Mouse (Mus musculus) embryonic facial prominence, embryonic 11.5 days (tissue): Measurements from ENCODE around the gene Sptan1. TPM values are rescaled to one million over a fixed set of nuclear protein-coding genes. Genes with fewer than 3 reads are reported as not detected.

Experiments used
- ATAC-seq: fragments of 200-750 bp; cut with Nextera tagmentation; replicated peaks from 2 replicates; pipeline ENCODE4 v1.8.0; 2017; ENCODE audit warnings: low read depth; ENCODE audit not compliant: insufficient number of reproducible peaks, low FRiP score, low TSS enrichment
- DNase-seq: peaks from one replicate; pipeline ENCODE4 v3.0.0-alpha.2; 2015; ENCODE audit warnings: low spot score
- H3K27ac ChIP-seq: fragments of 300-500 bp; sonication (generic); replicated peaks from 2 replicates; pipeline ENCODE4 v1.5.1; 2014; ENCODE audit warnings: mild to moderate bottlenecking, low read depth, low read length, control low read depth
- H3K27me3 ChIP-seq: fragments of 300-500 bp; sonication (generic); 2 replicates; pipeline ENCODE4 v1.6.1; 2014; ENCODE audit warnings: mild to moderate bottlenecking, low read length, moderate library complexity, mixed read lengths; ENCODE audit not compliant: control insufficient read depth, insufficient read depth
- H3K36me3 ChIP-seq: fragments of 300-500 bp; sonication (generic); replicated peaks from 2 replicates; pipeline ENCODE4 v1.6.1; 2014; ENCODE audit warnings: low read depth, mild to moderate bottlenecking, low read length, moderate library complexity, mixed read lengths; ENCODE audit not compliant: control insufficient read depth, insufficient read depth
- H3K4me1 ChIP-seq: fragments of 300-500 bp; sonication (generic); 2 replicates; pipeline ENCODE4 v1.6.1; 2014; ENCODE audit warnings: low read length, mixed read lengths; ENCODE audit not compliant: control insufficient read depth, insufficient read depth
- H3K4me2 ChIP-seq: fragments of 300-500 bp; sonication (generic); 2 replicates; pipeline ENCODE4 v1.6.1; 2014; ENCODE audit warnings: low read depth, mild to moderate bottlenecking, control low read depth, low read length, moderate library complexity
- H3K4me3 ChIP-seq: fragments of 300-500 bp; sonication (generic); 2 replicates; pipeline ENCODE4 v1.5.1; 2014; ENCODE audit warnings: low read depth, low read length, control low read depth
- H3K9ac ChIP-seq: fragments of 300-500 bp; sonication (generic); replicated peaks from 2 replicates; pipeline ENCODE4 v1.6.1; 2014; ENCODE audit warnings: mild to moderate bottlenecking, control low read depth, low read length
- H3K9me3 ChIP-seq: fragments of 300-500 bp; sonication (generic); replicated peaks from 2 replicates; pipeline ENCODE4 v1.6.1; 2016; ENCODE audit warnings: mild to moderate bottlenecking, low read length, inconsistent platforms, mixed read lengths; ENCODE audit not compliant: control insufficient read depth
- WGBS: fragments of 180-500 bp; shearing (Covaris S2); extraction: QIAGEN DNeasy Blood & Tissue Kit; methylation state at CpG from one replicate; pipeline ENCODE4 v1.1.7; 2014; 5-methylcytosine and 5-hydroxymethylcytosine counted together
- polyA plus RNA-seq: library from polyadenylated mRNA; unstranded; fragments of >200 nt; fragmentation: Nextera tagmentation; extraction: Ambion mirVana; gene quantifications from 2 replicates; pipeline ENCODE4 v1.2.1, GENCODE M21; 2014

The Sptan1 gene
- polyA plus RNA-seq, 1 experiment from 2014 or later = 108 TPM

GRCm38 (mm10) chr2:30064298-30064697 lies 98.9 kb downstream of the Sptan1 start:
- no peaks in the 10 kb centered on the region; the same call in 1 of the 2 replicates for H3K4me1 ChIP-seq

GRCm38 (mm10) chr2:30066046-30066901 lies 100.9 kb downstream of the Sptan1 start:
- peaks cover 9% of the 10 kb centered on the region; the same call in 1 of the 2 replicates for H3K36me3 ChIP-seq
- 0% methylated on average over 37 of the region's 101 CpGs for WGBS
- DNase-seq = peak; percentile 96
- peak; percentile 91 for ATAC-seq
- H3K9ac ChIP-seq = peak overlapping the region; percentile 100
- H3K27me3 ChIP-seq = no peaks in the 10 kb centered on the region
- peak overlapping the region; percentile 99 for H3K27ac ChIP-seq
- H3K4me3 ChIP-seq = peak overlapping the region; percentile 100
- H3K9me3 ChIP-seq = no peaks in the 10 kb centered on the region
- peak overlapping the region; percentile 54 for H3K4me2 ChIP-seq
- H3K4me1 ChIP-seq = no peaks in the 10 kb centered on the region; the same call in 1 of the 2 replicates

More at GRCm38 (mm10) chr2:30064298-30064697, 98.9 kb downstream of the Sptan1 start:
- H3K36me3 ChIP-seq = peaks cover 6% of the 10 kb centered on the region; the same call in 1 of the 2 replicates
- H3K4me3 ChIP-seq = peak overlapping the region; percentile 7; the same call in 1 of the 2 replicates
- peak overlapping the region; percentile 80; the same call in 1 of the 2 replicates for H3K9ac ChIP-seq
- H3K9me3 ChIP-seq = no peaks in the 10 kb centered on the region
- peak overlapping the region; percentile 44; the same call in 1 of the 2 replicates for H3K4me2 ChIP-seq
- no peak for ATAC-seq
- H3K27ac ChIP-seq = no peak overlapping the region
- DNase-seq = no peak
- WGBS = 34% methylated on average over 3 of the region's 3 CpGs
- no peaks in the 10 kb centered on the region for H3K27me3 ChIP-seq

- under 1% methylated on average over 59 of the region's 69 CpGs for WGBS
- H3K27me3 ChIP-seq = no peaks in the 10 kb centered on the region
- H3K4me3 ChIP-seq = peak overlapping the region; percentile 100
- H3K4me2 ChIP-seq = peak overlapping the region; percentile 60
- H3K9ac ChIP-seq = peak overlapping the region; percentile 100
- no peaks in the 10 kb centered on the region; the same call in 1 of the 2 replicates for H3K4me1 ChIP-seq
- peak; percentile 6 for ATAC-seq
- peak; percentile 64 for DNase-seq
- peaks cover 9% of the 10 kb centered on the region; the same call in 1 of the 2 replicates for H3K36me3 ChIP-seq
- H3K9me3 ChIP-seq = no peaks in the 10 kb centered on the region
- peak overlapping the region; percentile 99 for H3K27ac ChIP-seq
These were observed 101.9 kb downstream of the Sptan1 start for GRCm38 (mm10) chr2:30067031-30067888.

GRCm38 (mm10) chr2:30067962-30068361 lies 102.6 kb downstream of the Sptan1 start:
- no peaks in the 10 kb centered on the region; the same call in 1 of the 2 replicates for H3K4me1 ChIP-seq
- peak overlapping the region; percentile 100 for H3K4me3 ChIP-seq
- H3K9me3 ChIP-seq = no peaks in the 10 kb centered on the region
- no peak for ATAC-seq
- no peaks in the 10 kb centered on the region for H3K27me3 ChIP-seq
- peak overlapping the region; percentile 100 for H3K9ac ChIP-seq
- 28% methylated on average over 7 of the region's 7 CpGs for WGBS
- peak overlapping the region; percentile 60 for H3K4me2 ChIP-seq
- no peak for DNase-seq
- no peak overlapping the region for H3K27ac ChIP-seq
- H3K36me3 ChIP-seq = peaks cover 10% of the 10 kb centered on the region; the same call in 1 of the 2 replicates

- no peak for ATAC-seq
- Histone ChIP-seq H3K36me3 (peaks cover 11% of the 10 kb centered on the region), H3K4me1 (no peaks in the 10 kb centered on the region), H3K9ac (no peak overlapping the region), H3K4me3 (no peak overlapping the region), H3K9me3 (no peaks in the 10 kb centered on the region), H3K27ac (no peak overlapping the region), H3K27me3 (no peaks in the 10 kb centered on the region), H3K4me2 (no peak overlapping the region)
- WGBS = 75% methylated on average over 7 of the region's 7 CpGs
- DNase-seq = no peak
These were observed 107.5 kb downstream of the Sptan1 start for GRCm38 (mm10) chr2:30072875-30073274.

- Histone ChIP-seq H3K4me2 (no peak overlapping the region), H3K9me3 (no peaks in the 10 kb centered on the region), H3K27ac (no peak overlapping the region), H3K9ac (no peak overlapping the region), H3K36me3 (peaks cover 11% of the 10 kb centered on the region), H3K4me3 (no peak overlapping the region), H3K4me1 (no peaks in the 10 kb centered on the region; the same call in 1 of the 2 replicates), H3K27me3 (no peaks in the 10 kb centered on the region)
- 77% methylated on average over 3 of the region's 3 CpGs for WGBS
- DNase-seq (no peak), ATAC-seq (no peak)
These were observed 107.9 kb downstream of the Sptan1 start for GRCm38 (mm10) chr2:30073285-30073684.

- Histone ChIP-seq H3K9me3 (no peaks in the 10 kb centered on the region), H3K36me3 (peaks cover 3% of the 10 kb centered on the region), H3K4me1 (no peaks in the 10 kb centered on the region; the same call in 1 of the 2 replicates), H3K4me2 (no peak overlapping the region), H3K27ac (no peak overlapping the region), H3K9ac (no peak overlapping the region), H3K27me3 (no peaks in the 10 kb centered on the region), H3K4me3 (no peak overlapping the region)
- WGBS = 87% methylated on average over 3 of the region's 3 CpGs
- ATAC-seq = no peak
- DNase-seq = no peak
These were observed 110.3 kb downstream of the Sptan1 start for GRCm38 (mm10) chr2:30075625-30076024.
